Mouse (Mus musculus): ENCODE results near the gene Psma6.

DNA sequence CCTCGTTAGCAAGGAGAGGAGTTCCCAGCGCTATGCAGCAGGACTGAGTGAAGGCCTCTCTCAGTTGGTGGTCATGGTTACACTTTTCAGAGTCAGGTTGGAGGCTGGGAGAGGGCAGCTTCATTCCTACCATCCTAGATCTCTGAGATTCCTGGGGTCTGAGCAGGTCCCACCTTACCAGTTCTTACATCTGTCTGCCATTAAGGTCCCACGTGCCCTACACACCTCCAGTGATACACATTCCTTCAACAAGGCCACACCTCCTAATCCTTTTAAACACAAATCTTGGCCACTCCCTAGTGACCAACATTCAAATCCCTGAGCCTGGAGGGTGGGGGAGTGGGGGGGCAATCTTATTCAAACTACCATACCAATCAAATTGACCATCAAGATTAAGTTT lies 72.1 kb downstream of the Psma6 start:
- TF ChIP-seq CTCF (IDR thresholded peaks at IDR 0.05; ENCODE audit: extremely low read depth, insufficient read depth, insufficient read length, insufficient replicate concordance) (no peak), POLR2A (IDR thresholded peaks at IDR 0.05; ENCODE audit: low read depth, low read length) (no peak)

Data from spleen, adult 2 months (tissue).